Mouse (Mus musculus) ES-Bruce4 (cell line): ENCODE data around the gene Acsl3. TPM values are rescaled to one million over a fixed set of nuclear protein-coding genes. Genes with fewer than 3 reads are reported as not detected.

Experiments used
- H3K27ac ChIP-seq: 2 replicates; pipeline ENCODE4 v1.5.1; 2012; ENCODE audit warnings: low read length, inconsistent platforms; ENCODE audit not compliant: insufficient read depth
- H3K27me3 ChIP-seq: 2 replicates; pipeline ENCODE4 v1.6.1; 2012; ENCODE audit warnings: mild to moderate bottlenecking, low read length, inconsistent platforms; ENCODE audit not compliant: control insufficient read depth, poor library complexity, insufficient read depth, severe bottlenecking
- H3K36me3 ChIP-seq: 2 replicates; pipeline ENCODE4 v1.6.1; 2012; ENCODE audit warnings: inconsistent platforms, mild to moderate bottlenecking, low read length, moderate library complexity; ENCODE audit not compliant: control insufficient read depth, poor library complexity, insufficient read depth, severe bottlenecking
- H3K4me1 ChIP-seq: one replicate; pipeline ENCODE4 v1.8.1; 2011; ENCODE audit warnings: low read length; ENCODE audit not compliant: control insufficient read depth, insufficient read depth
- H3K4me3 ChIP-seq: 2 replicates; pipeline ENCODE4 v1.5.1; 2011; ENCODE audit warnings: low read depth, mild to moderate bottlenecking, low read length
- H3K9ac ChIP-seq: 2 replicates; pipeline ENCODE4 v1.6.1; 2012; ENCODE audit warnings: low read depth, mild to moderate bottlenecking, inconsistent platforms; ENCODE audit not compliant: poor library complexity, severe bottlenecking
- H3K9me3 ChIP-seq: replicated peaks from 2 replicates; pipeline ENCODE4 v1.6.1; 2012; ENCODE audit warnings: mild to moderate bottlenecking, low read length, inconsistent platforms; ENCODE audit not compliant: control insufficient read depth, poor library complexity, insufficient read depth, severe bottlenecking
- CTCF ChIP-seq: IDR thresholded peaks from one replicate; pipeline ENCODE4 v1.8.1; 2011; ENCODE audit warnings: low read depth, low read length
- EP300 ChIP-seq: IDR thresholded peaks from 2 replicates; pipeline ENCODE4 v1.6.1; 2011; ENCODE audit warnings: low read depth, low read length; ENCODE audit not compliant: insufficient read depth
- POLR2A ChIP-seq: IDR thresholded peaks from one replicate; pipeline ENCODE4 v1.8.1; 2011; ENCODE audit warnings: low read length; ENCODE audit not compliant: insufficient read depth
- polyA plus RNA-seq: library from polyadenylated mRNA; stranded (reverse); fragments of >200 nt; gene quantifications from 2 replicates; pipeline ENCODE4 v1.2.4, GENCODE M21; 2011; ENCODE audit warnings: low read depth; ENCODE audit not compliant: missing spikeins, insufficient read depth, insufficient read length

Gene Acsl3
- polyA plus RNA-seq, 1 experiment = 143 TPM

DNA sequence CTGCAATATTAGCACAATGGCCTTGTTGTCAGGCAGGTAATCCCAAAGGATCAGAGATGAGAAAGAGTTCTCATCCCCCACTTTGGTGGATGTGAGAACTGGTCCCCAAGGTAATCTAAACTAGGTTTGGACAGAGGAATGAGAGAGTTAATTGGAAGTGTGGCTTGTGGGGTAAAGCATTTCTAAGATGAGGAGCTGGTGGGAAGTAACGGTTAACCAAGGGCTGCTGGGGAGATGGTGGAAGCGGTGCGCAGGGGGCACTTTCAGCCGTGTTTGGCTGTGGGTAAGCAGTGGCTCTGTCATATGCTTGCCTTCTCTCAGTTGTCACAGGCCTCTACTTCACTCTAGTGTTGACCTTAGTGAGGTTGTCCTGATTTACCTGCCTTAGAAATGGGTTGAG, 85.7 kb downstream of the Acsl3 start:
- H3K9me3 ChIP-seq = no peaks in the 10 kb centered on the region
- no peak for TF ChIP-seq EP300
- TF ChIP-seq CTCF = no peak
- TF ChIP-seq POLR2A = no peak
- no peak overlapping the region for H3K9ac ChIP-seq
- H3K36me3 ChIP-seq = no peaks in the 10 kb centered on the region
- H3K4me1 ChIP-seq = no peaks in the 10 kb centered on the region
- H3K27me3 ChIP-seq = no peaks in the 10 kb centered on the region
- H3K4me3 ChIP-seq = no peak overlapping the region
- H3K27ac ChIP-seq = no peak overlapping the region

DNA sequence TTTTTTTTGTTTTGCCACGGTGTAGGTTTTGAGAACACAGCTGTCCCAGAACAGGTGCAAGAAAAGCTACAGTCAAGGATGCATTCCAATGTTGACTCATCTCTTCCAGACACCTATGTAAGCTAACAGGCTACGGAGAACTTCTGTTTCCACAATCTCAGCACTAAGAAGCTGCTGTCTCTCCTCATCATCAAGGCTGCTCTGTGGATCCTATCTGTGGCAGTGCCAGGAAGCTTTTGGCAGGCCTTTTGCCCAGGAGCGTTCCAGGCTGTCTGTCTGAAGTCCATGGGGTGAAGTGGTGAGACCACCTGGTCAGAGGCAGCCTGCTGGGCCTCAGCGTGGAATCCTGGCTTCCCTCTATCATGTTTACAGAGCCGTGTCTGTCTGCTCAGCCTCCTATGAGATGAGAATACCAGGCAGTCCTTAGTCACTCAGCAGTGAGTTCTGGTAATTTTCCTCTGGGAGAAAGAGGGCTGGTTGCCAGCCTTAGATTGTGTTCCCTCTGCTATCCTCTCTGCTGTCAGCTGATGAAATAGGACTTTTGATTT, 87.7 kb downstream of the Acsl3 start:
- no peak overlapping the region for H3K4me3 ChIP-seq
- no peaks in the 10 kb centered on the region for H3K27me3 ChIP-seq
- no peaks in the 10 kb centered on the region for H3K9me3 ChIP-seq
- no peak overlapping the region for H3K9ac ChIP-seq
- TF ChIP-seq CTCF (no peak), POLR2A (no peak), EP300 (no peak)
- H3K27ac ChIP-seq = no peak overlapping the region
- no peaks in the 10 kb centered on the region for H3K4me1 ChIP-seq
- no peaks in the 10 kb centered on the region for H3K36me3 ChIP-seq

Other genes starting within 250 kb of the Acsl3 start
- 171 and 179 TPM in 2 replicates for gene Farsb, start 168.9 kb upstream of the Acsl3 start, polyA plus RNA-seq
- gene Mogat1, start 146.8 kb upstream of the Acsl3 start, polyA plus RNA-seq = 1.2 TPM in 1 of 2 replicates, not detected in the other
- 0.52 TPM in 2 replicates for gene BC035947, start 145.7 kb upstream of the Acsl3 start, polyA plus RNA-seq
- gene Utp14b, start 213 bp downstream of the Acsl3 start, polyA plus RNA-seq = 52.4 and 58.8 TPM in 2 replicates
- not detected in 2 replicates for gene Kcne4, start 158.9 kb downstream of the Acsl3 start, polyA plus RNA-seq